Mouse (Mus musculus) embryonic fibroblast, embryonic 13.5 days (primary cell): ENCODE results near the gene Btbd2.

ENCODE experiments used
- CTCF ChIP-seq: IDR thresholded peaks from 2 replicates; pipeline ENCODE4 v1.5.1; 2011; ENCODE audit warnings: mild to moderate bottlenecking, control low read depth, low read length, moderate library complexity, borderline replicate concordance; ENCODE audit not compliant: insufficient read depth
- POLR2A ChIP-seq: IDR thresholded peaks from 2 replicates; pipeline ENCODE4 v1.6.1; 2011; ENCODE audit warnings: low read depth, mild to moderate bottlenecking, control low read depth, low read length, moderate library complexity

DNA sequence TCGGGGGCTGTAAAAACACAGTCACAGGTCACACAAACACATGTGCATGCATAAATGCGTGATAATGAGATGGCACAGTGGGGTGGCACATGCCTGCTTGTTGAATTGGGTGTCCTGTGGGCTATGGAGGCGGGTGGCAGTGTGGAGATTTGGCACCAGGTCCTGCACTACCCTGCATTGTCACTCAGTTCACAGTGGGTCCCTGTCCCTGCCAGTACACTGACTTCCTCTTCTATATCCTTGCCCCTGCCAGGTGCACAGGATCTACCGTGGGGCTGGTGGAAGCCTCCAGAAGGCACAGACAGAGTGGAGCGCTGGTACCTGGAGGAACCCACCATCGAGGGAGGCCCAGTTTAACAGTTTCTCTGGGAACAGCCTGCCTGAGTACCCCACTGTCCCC lies 42.5 kb downstream of the Btbd2 start:
- no peak for TF ChIP-seq CTCF
- no peak for TF ChIP-seq POLR2A
